Mouse (Mus musculus): ENCODE data around the gene Mgmt.

Mgmt gene

GRCm38 (mm10) chr7:137121243-137121858, 226.9 kb downstream of the Mgmt start:
- no peak for DNase-seq (ENCODE audit: low spot score in 2 of 2)

- DNase-seq (ENCODE audit: low spot score in 2 of 2) = peak in 1 of 2 experiments; percentile 17
Measured at GRCm38 (mm10) chr7:137128726-137129125, 234.3 kb downstream of the Mgmt start.

- DNase-seq (ENCODE audit: low spot score in 2 of 2) = no peak
Measured at GRCm38 (mm10) chr7:137130211-137130610, 235.8 kb downstream of the Mgmt start.

GRCm38 (mm10) chr7:137131957-137132356, 237.5 kb downstream of the Mgmt start:
- DNase-seq (ENCODE audit: low spot score in 2 of 2) = no peak

- no peak for DNase-seq (ENCODE audit: low spot score in 2 of 2)
Measured at GRCm38 (mm10) chr7:137138101-137138500, 243.7 kb downstream of the Mgmt start.

- no peak for DNase-seq (ENCODE audit: low spot score in 2 of 2)
Measured at GRCm38 (mm10) chr7:137140321-137140720, 245.9 kb downstream of the Mgmt start.

GRCm38 (mm10) chr7:137141386-137141785, 247.0 kb downstream of the Mgmt start:
- no peak for DNase-seq (ENCODE audit: low spot score in 2 of 2)

- DNase-seq (ENCODE audit: low spot score in 2 of 2) = no peak
Measured at GRCm38 (mm10) chr7:137147101-137147500, 252.7 kb downstream of the Mgmt start.

- no peak for DNase-seq (ENCODE audit: low spot score in 2 of 2)
Measured at GRCm38 (mm10) chr7:137151854-137152253, 257.4 kb downstream of the Mgmt start.

GRCm38 (mm10) chr7:137154623-137155022, 260.2 kb downstream of the Mgmt start:
- no peak for DNase-seq (ENCODE audit: low spot score in 2 of 2)

GRCm38 (mm10) chr7:137159086-137159485, 264.7 kb downstream of the Mgmt start:
- no peak for DNase-seq (ENCODE audit: low spot score in 2 of 2)

- DNase-seq (ENCODE audit: low spot score in 2 of 2) = no peak
Measured at GRCm38 (mm10) chr7:137172278-137172677, 277.9 kb downstream of the Mgmt start.
